Mouse (Mus musculus) colon, adult 2 months (tissue): ENCODE measurements around the gene Icosl. TPM values are rescaled to one million over a fixed set of nuclear protein-coding genes. Genes with fewer than 3 reads are reported as not detected.

Source experiments
- polyA plus RNA-seq: library from polyadenylated mRNA; depleted of rRNA; stranded (reverse); fragments of >200 nt; gene quantifications from 2 replicates; pipeline ENCODE4 v1.2.3, GENCODE M21; 2012; rRNA removed

The Icosl gene
- polyA plus RNA-seq, result 15.3 and 15.4 TPM in 2 replicates

DNA sequence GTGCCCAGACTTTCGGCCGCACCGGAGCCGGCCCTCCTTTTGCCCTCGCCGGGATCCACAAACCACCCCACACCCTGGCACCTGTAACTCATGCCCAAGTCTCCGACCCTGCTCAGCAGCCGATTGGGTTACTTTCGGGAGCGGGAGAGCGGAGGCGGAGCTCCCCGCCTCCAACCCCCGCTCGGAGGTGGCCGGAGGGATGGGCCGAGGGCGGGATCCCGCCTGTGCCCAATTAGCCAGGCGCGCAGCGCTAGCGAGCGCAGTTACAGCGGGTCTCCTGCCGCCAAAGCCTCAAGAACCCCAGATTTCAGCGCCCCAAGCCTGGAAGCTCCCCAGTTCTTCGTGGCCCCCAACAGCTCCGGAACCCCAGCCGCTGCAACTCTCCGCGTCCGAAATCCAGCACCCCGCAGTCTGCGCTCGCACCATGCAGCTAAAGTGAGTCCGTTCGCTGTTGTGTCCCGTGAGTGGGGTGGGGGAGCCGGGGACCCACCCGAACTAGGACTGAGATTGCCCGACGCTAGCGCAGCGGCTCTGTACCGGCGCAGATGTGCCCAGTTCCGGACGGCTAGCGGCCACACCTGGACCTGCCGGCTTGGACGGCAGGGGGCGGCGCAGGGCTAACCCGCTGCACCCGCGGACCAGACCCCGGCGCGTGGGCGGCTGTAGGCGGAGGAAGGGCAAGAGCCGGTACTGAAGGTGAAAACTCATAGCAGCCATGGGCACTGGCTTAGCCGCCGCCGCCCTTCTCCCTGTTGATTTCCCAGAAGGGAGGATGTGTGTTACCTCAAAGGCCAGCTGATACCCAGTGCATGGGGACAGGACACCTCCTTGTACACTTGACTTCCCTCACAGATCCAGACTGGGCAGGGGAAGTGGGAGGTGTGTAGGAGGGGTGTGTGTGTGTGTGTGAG, at the start of gene Icosl:
Icosl (plus strand) TSS at position 202 of the 911 bp plus-strand sequence.

DNA sequence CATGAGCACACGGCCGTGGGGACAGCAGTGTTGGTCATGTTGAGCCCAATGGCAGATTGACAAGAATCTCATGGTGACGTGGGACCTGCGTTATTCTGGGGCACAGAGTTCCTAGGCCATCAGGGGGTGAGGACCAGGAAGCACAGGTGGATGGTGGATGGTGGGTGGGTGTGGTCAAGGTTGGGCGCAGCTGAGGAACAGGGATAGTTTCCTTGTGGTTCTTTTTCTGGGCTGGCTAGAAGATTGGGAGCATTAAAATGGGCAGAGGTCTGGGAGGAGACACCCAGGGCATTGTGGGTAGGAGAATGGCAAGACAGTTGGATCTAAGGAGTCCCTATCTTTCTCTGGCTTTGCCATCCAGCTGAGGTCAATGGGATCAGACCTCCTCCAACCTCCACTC, 27.5 kb upstream of the Icosl start, which contains the start of gene Dnmt3l:
Dnmt3l (plus strand) TSS at position 301 of the 400 bp plus-strand sequence.

DNA sequence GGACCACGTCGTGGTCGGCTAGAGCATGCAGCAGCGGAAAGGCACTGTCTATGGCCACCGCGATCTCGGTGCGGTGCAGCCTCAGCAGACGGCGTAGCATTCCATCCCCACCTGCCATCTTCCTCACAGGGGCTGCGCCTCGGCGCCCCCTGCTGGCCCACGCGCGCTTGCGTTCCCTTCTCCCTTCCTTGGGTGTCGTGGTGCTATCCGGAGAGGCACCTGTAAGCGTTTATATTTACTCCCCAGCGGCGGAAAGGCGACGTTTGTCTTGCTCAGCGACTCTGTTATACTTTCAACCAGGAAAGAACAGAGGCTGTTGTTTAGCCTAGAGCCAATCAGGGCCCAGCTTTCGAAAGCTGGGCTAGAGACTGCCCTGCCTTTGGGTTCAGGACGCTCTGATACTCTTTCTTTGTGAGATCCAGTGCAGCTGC, 25.7 kb upstream of the Icosl start, which contains the start of gene Aire:
Aire (minus strand) TSS at position 205 of the 431 bp plus-strand sequence.

Other genes starting within 250 kb of the Icosl start
- not detected in 2 replicates for gene Krtap10-4, start 242.2 kb upstream of the Icosl start, polyA plus RNA-seq
- not detected in 2 replicates for gene Krtap10-10, start 233.4 kb upstream of the Icosl start, polyA plus RNA-seq
- not detected in 2 replicates for gene Gm36176, start 222.5 kb upstream of the Icosl start, polyA plus RNA-seq
- gene Gm10318, start 216.4 kb upstream of the Icosl start, polyA plus RNA-seq, result not detected in 2 replicates
- not detected in 2 replicates for gene Gm3285, start 207.3 kb upstream of the Icosl start, polyA plus RNA-seq
- gene Lrrc3, start 166.8 kb upstream of the Icosl start, polyA plus RNA-seq, result 7.3 and 8.4 TPM in 2 replicates
- 1.2 and 1.9 TPM in 2 replicates for gene Trpm2, start 98.7 kb upstream of the Icosl start, polyA plus RNA-seq
- gene 1810043G02Rik, start 90.8 kb upstream of the Icosl start, polyA plus RNA-seq, result 44.0 and 48.6 TPM in 2 replicates
- 165 and 180 TPM in 2 replicates for gene Pfkl, start 59.2 kb upstream of the Icosl start, polyA plus RNA-seq
- 0.94 and 1.2 TPM in 2 replicates for gene Dnmt3l, start 27.4 kb upstream of the Icosl start, polyA plus RNA-seq
- gene Aire, start 25.7 kb upstream of the Icosl start, polyA plus RNA-seq, result 0.74 and 1.1 TPM in 2 replicates
- gene D10Jhu81e, start 100.5 kb downstream of the Icosl start, polyA plus RNA-seq, result 143 and 174 TPM in 2 replicates
- gene Pwp2, start 115.8 kb downstream of the Icosl start, polyA plus RNA-seq, result 5.8 and 6.0 TPM in 2 replicates
- gene Trappc10, start 175.3 kb downstream of the Icosl start, polyA plus RNA-seq, result 81.8 and 84.2 TPM in 2 replicates